Mouse (Mus musculus): Measurements from ENCODE around the gene Sipa1l2.

The Sipa1l2 gene

DNA sequence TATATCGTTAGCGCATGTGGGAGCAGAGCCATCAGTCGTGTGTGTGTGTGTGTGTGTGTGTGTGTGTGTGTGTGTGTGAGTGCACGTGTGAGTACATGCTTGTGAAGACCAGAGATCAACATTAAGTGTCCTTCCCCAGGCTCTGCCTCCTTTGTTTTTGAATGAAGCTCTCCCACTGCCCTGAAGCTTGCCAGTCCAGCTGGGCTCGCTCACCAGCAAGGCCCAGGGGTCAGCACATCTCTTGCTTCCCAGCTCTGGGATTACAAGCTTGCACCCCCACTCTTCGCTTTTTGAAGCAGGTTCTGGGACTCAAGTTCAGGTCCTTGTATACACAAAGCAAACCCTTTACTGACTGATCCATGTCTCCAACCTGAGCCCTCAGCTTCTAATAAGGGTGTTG lies 40.1 kb upstream of the Sipa1l2 start:
- H3K4me1 ChIP-seq (replicated peaks; ENCODE audit: low read depth, low read length), result peaks cover 16% of the 10 kb centered on the region
- H3K9me3 ChIP-seq (ENCODE audit: low read length), result peaks cover 10% of the 10 kb centered on the region
- H3K4me3 ChIP-seq (replicated peaks; ENCODE audit: low read length), result no peak overlapping the region
- TF ChIP-seq POU5F1 (IDR thresholded peaks at IDR 0.05; ENCODE audit: borderline replicate concordance, low read length), result no peak
- TF ChIP-seq CTCF (conservative IDR thresholded peaks at IDR 0.05; ENCODE audit: low read length), result no peak
- no peak for TF ChIP-seq NANOG (IDR thresholded peaks at IDR 0.05; ENCODE audit: borderline replicate concordance, low read length)
- peaks cover 3% of the 10 kb centered on the region; the same call in 1 of the 2 replicates for H3K27me3 ChIP-seq (ENCODE audit: insufficient read depth, low read length)
- H3K36me3 ChIP-seq (ENCODE audit: insufficient read depth, low read length), result no peaks in the 10 kb centered on the region

DNA sequence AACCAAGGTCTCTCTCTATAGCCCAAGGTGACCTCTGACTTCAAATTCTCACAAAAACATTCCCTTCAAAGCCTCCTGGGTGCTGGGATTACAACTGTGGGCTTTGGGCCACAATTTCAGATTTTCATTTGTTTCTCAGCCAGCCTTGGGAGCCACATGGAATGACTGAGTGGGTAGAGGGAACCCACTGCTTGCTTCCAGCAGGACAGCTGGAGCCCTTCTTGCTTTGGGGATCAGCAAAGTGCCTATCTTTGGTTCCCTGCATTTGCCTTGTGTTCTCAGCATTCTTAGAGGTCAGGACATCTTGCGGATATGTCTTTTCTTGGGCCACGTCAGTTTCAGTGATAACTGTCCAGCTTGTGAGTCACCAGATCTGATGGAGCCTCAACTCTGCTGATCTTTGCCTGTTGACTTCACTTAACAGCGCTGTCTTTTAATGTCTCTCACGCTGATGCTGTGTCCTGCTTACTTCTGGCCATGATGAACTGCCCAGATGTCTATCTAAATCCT lies 38.2 kb upstream of the Sipa1l2 start:
- Histone ChIP-seq H3K4me3 (replicated peaks; ENCODE audit: low read length) (no peak overlapping the region), H3K9me3 (ENCODE audit: low read length) (0 out of 2 replicates have a peak, but pooled peaks cover under 1% of the 10 kb centered on the region), H3K4me1 (replicated peaks; ENCODE audit: low read depth, low read length) (peaks cover 33% of the 10 kb centered on the region), H3K27me3 (ENCODE audit: insufficient read depth, low read length) (peaks cover 4% of the 10 kb centered on the region; the same call in 1 of the 2 replicates), H3K36me3 (ENCODE audit: insufficient read depth, low read length) (no peaks in the 10 kb centered on the region)
- TF ChIP-seq POU5F1 (IDR thresholded peaks at IDR 0.05; ENCODE audit: borderline replicate concordance, low read length) (no peak), CTCF (conservative IDR thresholded peaks at IDR 0.05; ENCODE audit: low read length) (no peak), NANOG (IDR thresholded peaks at IDR 0.05; ENCODE audit: borderline replicate concordance, low read length) (no peak)

DNA sequence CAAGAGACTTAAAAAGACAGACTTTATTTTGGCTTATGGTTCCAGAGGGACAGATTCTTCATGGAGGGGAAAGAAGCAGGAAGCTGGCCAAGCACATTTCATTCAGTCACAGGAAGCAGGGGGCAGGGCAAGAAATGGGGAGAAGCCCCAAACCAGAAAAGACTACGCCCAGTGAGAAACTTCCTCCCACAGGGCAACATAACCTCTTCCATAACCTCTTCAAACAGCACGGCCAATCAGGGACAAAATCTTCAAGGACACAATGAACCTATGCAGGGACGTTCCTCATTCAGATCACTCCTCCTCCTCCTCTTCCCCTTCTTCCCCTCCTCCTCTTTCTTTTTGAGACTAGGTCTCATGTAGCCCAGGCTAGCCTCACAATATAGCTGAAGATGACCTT lies 37.3 kb upstream of the Sipa1l2 start:
- Histone ChIP-seq H3K27me3 (ENCODE audit: insufficient read depth, low read length) (peaks cover 4% of the 10 kb centered on the region; the same call in 1 of the 2 replicates), H3K9me3 (ENCODE audit: low read length) (no peaks in the 10 kb centered on the region), H3K36me3 (ENCODE audit: insufficient read depth, low read length) (no peaks in the 10 kb centered on the region), H3K4me1 (replicated peaks; ENCODE audit: low read depth, low read length) (peaks cover 33% of the 10 kb centered on the region), H3K4me3 (replicated peaks; ENCODE audit: low read length) (no peak overlapping the region)
- no peak for TF ChIP-seq POU5F1 (IDR thresholded peaks at IDR 0.05; ENCODE audit: borderline replicate concordance, low read length)

DNA sequence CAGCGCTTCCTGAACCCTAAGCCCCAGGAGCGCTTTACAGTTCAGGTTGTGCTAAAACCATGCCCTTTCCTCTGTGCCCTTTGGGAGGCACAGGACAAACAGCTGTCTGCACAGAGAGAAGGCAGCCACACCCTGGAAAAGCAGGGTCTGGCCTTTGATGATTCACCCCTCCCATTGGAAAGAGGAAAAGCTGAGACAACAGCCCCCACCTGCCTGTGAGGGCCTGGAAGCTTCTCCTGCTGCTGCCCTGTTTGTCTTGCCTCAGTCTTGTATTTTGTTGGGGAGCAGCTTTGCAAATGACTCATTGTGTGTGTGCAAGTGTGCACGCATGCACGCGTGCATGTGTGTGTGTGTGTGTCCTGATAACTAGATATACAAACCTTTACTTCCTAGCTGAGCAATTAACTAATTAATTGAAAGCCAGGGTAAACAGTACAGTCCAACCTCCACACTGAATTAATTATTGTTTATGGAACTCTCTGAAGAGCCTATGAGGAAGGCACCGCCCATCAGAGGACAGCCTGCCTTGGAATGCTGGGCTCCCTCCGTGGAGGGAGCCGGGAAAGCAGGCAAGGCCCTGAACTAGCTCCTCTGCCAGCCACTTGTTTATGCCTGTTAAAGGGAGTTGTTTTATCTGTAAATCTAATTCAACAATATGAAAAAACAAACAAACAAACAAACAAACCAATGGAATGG lies 35.4 kb upstream of the Sipa1l2 start:
- TF ChIP-seq CTCF (conservative IDR thresholded peaks at IDR 0.05; ENCODE audit: low read length) (no peak), NANOG (IDR thresholded peaks at IDR 0.05; ENCODE audit: borderline replicate concordance, low read length) (no peak), POU5F1 (IDR thresholded peaks at IDR 0.05; ENCODE audit: borderline replicate concordance, low read length) (no peak)
- Histone ChIP-seq H3K4me1 (replicated peaks; ENCODE audit: low read depth, low read length) (peaks cover 33% of the 10 kb centered on the region), H3K36me3 (ENCODE audit: insufficient read depth, low read length) (no peaks in the 10 kb centered on the region), H3K9me3 (ENCODE audit: low read length) (no peaks in the 10 kb centered on the region), H3K27me3 (ENCODE audit: insufficient read depth, low read length) (peaks cover 4% of the 10 kb centered on the region; the same call in 1 of the 2 replicates), H3K4me3 (replicated peaks; ENCODE audit: low read length) (peak overlapping the region; percentile 17; the same call in 1 of the 2 replicates)

DNA sequence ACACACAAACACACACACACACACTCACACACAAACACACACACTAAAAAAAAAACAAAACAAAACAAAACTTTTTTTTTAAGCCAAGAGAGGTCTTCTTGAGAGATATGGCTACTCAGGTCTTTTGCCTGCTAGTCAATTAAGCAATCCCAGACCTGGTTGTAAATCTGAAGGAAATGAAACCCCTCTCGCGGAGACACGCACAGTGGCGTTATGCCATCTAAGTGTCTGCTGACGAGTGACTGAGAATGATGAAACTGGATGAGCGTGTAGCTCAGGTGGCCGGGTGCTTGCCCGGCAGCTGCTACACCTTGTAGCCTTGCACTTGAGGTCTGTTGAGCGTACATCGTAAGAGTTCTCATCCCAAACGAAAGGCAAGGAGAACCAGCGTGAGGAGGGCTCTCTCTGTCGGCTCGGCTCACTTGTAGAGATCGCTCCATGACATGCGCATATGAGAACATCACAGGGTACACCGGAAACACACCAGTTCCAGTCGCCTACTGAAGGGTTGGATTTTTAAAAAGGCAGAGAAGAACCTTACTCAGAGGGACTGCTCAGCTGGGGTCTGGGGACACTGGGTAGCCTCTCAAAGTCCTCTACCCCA lies 34.7 kb upstream of the Sipa1l2 start:
- peaks cover 4% of the 10 kb centered on the region; the same call in 1 of the 2 replicates for H3K27me3 ChIP-seq (ENCODE audit: insufficient read depth, low read length)
- no peaks in the 10 kb centered on the region for H3K36me3 ChIP-seq (ENCODE audit: insufficient read depth, low read length)
- no peak for TF ChIP-seq NANOG (IDR thresholded peaks at IDR 0.05; ENCODE audit: borderline replicate concordance, low read length)
- TF ChIP-seq POU5F1 (IDR thresholded peaks at IDR 0.05; ENCODE audit: borderline replicate concordance, low read length), result peak; percentile 30; the same call in 1 of the 2 replicates
- peaks cover 33% of the 10 kb centered on the region for H3K4me1 ChIP-seq (replicated peaks; ENCODE audit: low read depth, low read length)
- H3K9me3 ChIP-seq (ENCODE audit: low read length), result no peaks in the 10 kb centered on the region
- peak overlapping the region; percentile 17; the same call in 1 of the 2 replicates for H3K4me3 ChIP-seq (replicated peaks; ENCODE audit: low read length)

DNA sequence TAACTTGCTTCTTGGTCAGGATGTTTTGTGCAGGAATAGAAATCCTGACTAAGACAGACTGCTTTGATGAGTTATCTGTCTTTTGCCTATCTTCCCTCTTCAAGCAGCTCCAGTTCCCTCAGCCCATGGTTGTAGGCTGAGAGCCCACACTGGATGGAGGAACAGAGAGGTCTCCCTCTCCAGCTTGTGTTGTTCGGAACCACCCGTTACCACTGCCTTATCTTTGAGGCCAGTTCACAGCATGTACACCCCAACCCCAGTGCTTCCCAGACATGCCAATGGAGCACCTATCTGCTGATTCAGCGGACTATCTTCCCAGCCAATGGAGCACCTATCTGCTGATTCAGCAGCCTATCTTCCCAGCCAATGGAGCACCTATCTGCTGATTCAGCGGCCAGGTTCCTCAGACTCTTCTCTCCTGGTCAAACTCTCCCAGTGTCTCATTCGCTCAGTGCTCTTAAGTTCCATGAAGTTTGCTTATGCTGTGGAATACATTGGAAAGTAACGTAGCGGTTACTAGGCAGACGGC lies 33.8 kb upstream of the Sipa1l2 start:
- Histone ChIP-seq H3K9me3 (ENCODE audit: low read length) (no peaks in the 10 kb centered on the region), H3K4me3 (replicated peaks; ENCODE audit: low read length) (no peak overlapping the region), H3K36me3 (ENCODE audit: insufficient read depth, low read length) (no peaks in the 10 kb centered on the region), H3K27me3 (ENCODE audit: insufficient read depth, low read length) (peaks cover 4% of the 10 kb centered on the region; the same call in 1 of the 2 replicates), H3K4me1 (replicated peaks; ENCODE audit: low read depth, low read length) (peaks cover 33% of the 10 kb centered on the region)
- TF ChIP-seq NANOG (IDR thresholded peaks at IDR 0.05; ENCODE audit: borderline replicate concordance, low read length) (no peak), POU5F1 (IDR thresholded peaks at IDR 0.05; ENCODE audit: borderline replicate concordance, low read length) (no peak), CTCF (conservative IDR thresholded peaks at IDR 0.05; ENCODE audit: low read length) (no peak)

DNA sequence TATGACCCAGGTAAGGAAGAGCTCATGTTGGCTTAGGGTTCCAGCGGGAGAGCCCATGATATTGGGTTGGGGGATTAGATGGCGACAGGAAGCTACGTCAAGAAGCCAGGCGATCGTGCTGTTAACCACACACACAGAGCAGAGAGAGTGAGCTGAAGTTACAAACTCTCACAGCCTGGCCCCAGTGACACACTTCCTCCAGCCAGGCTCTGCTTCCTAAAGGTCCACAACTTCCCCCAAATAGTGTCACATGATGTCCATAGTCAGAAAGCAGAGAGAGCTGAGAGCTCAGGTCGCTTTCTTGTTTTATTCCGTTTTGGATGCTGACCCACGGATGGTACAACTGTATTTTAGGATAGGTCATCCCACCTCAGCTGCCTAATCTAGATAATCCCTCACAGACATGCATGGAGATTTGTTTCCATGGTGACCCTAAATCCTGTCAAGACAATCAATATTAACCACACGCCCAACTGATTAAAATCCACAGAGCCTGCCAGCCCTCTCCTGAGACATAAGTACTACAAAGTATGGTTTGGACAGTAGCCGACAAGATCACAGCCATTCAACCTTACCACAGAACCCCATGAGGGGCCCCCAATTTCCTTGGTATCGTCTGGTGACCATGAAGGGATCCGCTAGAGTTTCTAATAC lies 30.6 kb upstream of the Sipa1l2 start:
- peaks cover 21% of the 10 kb centered on the region for H3K4me1 ChIP-seq (replicated peaks; ENCODE audit: low read depth, low read length)
- no peak overlapping the region for H3K4me3 ChIP-seq (replicated peaks; ENCODE audit: low read length)
- H3K27me3 ChIP-seq (ENCODE audit: insufficient read depth, low read length), result peaks cover 4% of the 10 kb centered on the region; the same call in 1 of the 2 replicates
- no peaks in the 10 kb centered on the region for H3K9me3 ChIP-seq (ENCODE audit: low read length)
- no peaks in the 10 kb centered on the region for H3K36me3 ChIP-seq (ENCODE audit: insufficient read depth, low read length)
- TF ChIP-seq CTCF (conservative IDR thresholded peaks at IDR 0.05; ENCODE audit: low read length) (no peak), NANOG (IDR thresholded peaks at IDR 0.05; ENCODE audit: borderline replicate concordance, low read length) (no peak), POU5F1 (IDR thresholded peaks at IDR 0.05; ENCODE audit: borderline replicate concordance, low read length) (no peak)
